Comparison of ENCODE assay signal across 8 mouse cellular contexts in genomic region chr3:45376501-45377390, GRCm38 (mm10). TPM values are rescaled to one million over a fixed set of nuclear protein-coding genes. Genes with fewer than 3 reads are reported as not detected.
DNase-seq lines count a peak whose midpoint lies in the region; ATAC-seq and TF ChIP-seq lines count a peak whose summit lies in the region.

No protein-coding gene starts in this region.

- peak overlapping the region; percentile 38 for H3K4me3 ChIP-seq in lung, adult 2 months (replicated peaks; ENCODE audit: extremely low read depth, low read depth, low read length)
- peak overlapping the region; percentile 61 for H3K4me3 ChIP-seq in midbrain, embryonic 11.5 days (ENCODE audit: low read depth, low read length)
- peak overlapping the region; percentile 51 for H3K4me3 ChIP-seq in stomach, postnatal 0 days (ENCODE audit: low read depth, low read length)

- peak; percentile 6 for DNase-seq in lung, adult 2 months
- DNase-seq in lung, postnatal 10 days, result no peak
- peak; percentile 59 to 64 for DNase-seq in cerebellum, postnatal 25 days
- peak; percentile 8 to 16 for DNase-seq in gastrocnemius, postnatal 36 days
- DNase-seq in kidney, postnatal 36 days, result peak; percentile 9 to 31
- peak; percentile 96 for DNase-seq in midbrain, embryonic 11.5 days (ENCODE audit: low spot score, missing footprints)
- peak; percentile 22 for DNase-seq in stomach, postnatal 0 days (ENCODE audit: low spot score)
- DNase-seq in spleen, postnatal 36 days (ENCODE audit: low spot score in 2 of 2), result no peak

- 1% methylated on average over 59 of the region's 59 CpGs for WGBS in lung, adult 2 months
- under 1% methylated on average over 58 of the region's 59 CpGs for WGBS in midbrain, embryonic 11.5 days
- under 1% methylated on average over 59 of the region's 59 CpGs for WGBS in stomach, postnatal 0 days

- no peaks in the 10 kb centered on the region for H3K36me3 ChIP-seq in midbrain, embryonic 11.5 days (ENCODE audit: control insufficient read depth, insufficient read depth, low read length)
- no peaks in the 10 kb centered on the region for H3K36me3 ChIP-seq in stomach, postnatal 0 days (ENCODE audit: control insufficient read depth, insufficient read depth, low read length)

- peaks cover 22% of the 10 kb centered on the region for H3K27me3 ChIP-seq in midbrain, embryonic 11.5 days (ENCODE audit: control insufficient read depth, insufficient read depth, low read length)
- H3K27me3 ChIP-seq in stomach, postnatal 0 days (ENCODE audit: control insufficient read depth, insufficient read depth, low read length), result peaks cover 9% of the 10 kb centered on the region; the same call in 1 of the 2 replicates

- intact Hi-C loops in gastrocnemius, postnatal 36 days (cut with DNase I), result no loop called here

- no peak for TF ChIP-seq POLR2A in lung, adult 2 months (IDR thresholded peaks at IDR 0.05; ENCODE audit: borderline replicate concordance, extremely low read depth, low read depth, low read length)

- no peaks in the 10 kb centered on the region for H3K9me3 ChIP-seq in midbrain, embryonic 11.5 days (ENCODE audit: control insufficient read depth, low read length)
- H3K9me3 ChIP-seq in stomach, postnatal 0 days (ENCODE audit: control insufficient read depth, low read length), result no peaks in the 10 kb centered on the region

- H3K4me2 ChIP-seq in midbrain, embryonic 11.5 days, result peak overlapping the region; percentile 93
- peak overlapping the region; percentile 95 for H3K4me2 ChIP-seq in stomach, postnatal 0 days (replicated peaks; ENCODE audit: low read depth)

- TF ChIP-seq CTCF in lung, adult 2 months (IDR thresholded peaks at IDR 0.05; ENCODE audit: insufficient read depth, low read length), result no peak
- TF ChIP-seq CTCF in stomach, postnatal 0 days (IDR thresholded peaks at IDR 0.05; ENCODE audit: low read depth), result no peak

- H3K4me1 ChIP-seq in lung, adult 2 months (ENCODE audit: control insufficient read depth, insufficient read depth, low read length), result peaks cover 8% of the 10 kb centered on the region
- H3K4me1 ChIP-seq in midbrain, embryonic 11.5 days (ENCODE audit: control insufficient read depth, insufficient read depth, low read length), result peaks cover 7% of the 10 kb centered on the region; the same call in 1 of the 2 replicates
- H3K4me1 ChIP-seq in stomach, postnatal 0 days (replicated peaks; ENCODE audit: control insufficient read depth, insufficient read depth), result peaks cover 4% of the 10 kb centered on the region; the same call in 1 of the 2 replicates

- TF ChIP-seq EP300 in stomach, postnatal 0 days (optimal IDR thresholded peaks at IDR 0.05), result no peak

- peak overlapping the region; percentile 48 for H3K27ac ChIP-seq in midbrain, embryonic 11.5 days (ENCODE audit: low read depth, low read length)
- H3K27ac ChIP-seq in stomach, postnatal 0 days (replicated peaks), result no peak overlapping the region

- peak overlapping the region; percentile 75 for H3K9ac ChIP-seq in midbrain, embryonic 11.5 days (ENCODE audit: low read length)
- H3K9ac ChIP-seq in stomach, postnatal 0 days (ENCODE audit: low read length), result no peak overlapping the region

- peak; percentile 25 for ATAC-seq in midbrain, embryonic 11.5 days (ENCODE audit: low FRiP score)
- ATAC-seq in stomach, postnatal 0 days (ENCODE audit: low FRiP score, low TSS enrichment), result no peak

RNA-seq across cellular contexts. Expression of gene Pcdh10, which starts 1.5 kb away (rescaled TPM):
- 0.11 and 0.14 TPM in 2 replicates for polyA plus RNA-seq in lung, adult 2 months (2012; rRNA removed)
- under 1 TPM in 1 of 2 experiments, not detected in 1; 0.23 TPM for total RNA-seq in gastrocnemius, postnatal 36 days (2021)
- 4.2 and 4.4 TPM in 2 replicates for polyA plus RNA-seq in midbrain, embryonic 11.5 days (2014; fragmentation: Nextera tagmentation; extraction: Ambion mirVana)
- 0.34 and 0.41 TPM in 2 replicates for polyA plus RNA-seq in stomach, postnatal 0 days (2015; fragmentation: Nextera tagmentation; extraction: Ambion mirVana)

Comparison
In these comparisons a context has a peak if more than half of its experiments do, and no peak if none do; other contexts are left out.
1. DNase-seq: peak in lung, adult 2 months (single experiment), cerebellum, postnatal 25 days (2 of 2), gastrocnemius, postnatal 36 days (2 of 2), kidney, postnatal 36 days (2 of 2), midbrain, embryonic 11.5 days (single experiment) and stomach, postnatal 0 days (single experiment); none in lung, postnatal 10 days (single experiment) and spleen, postnatal 36 days (0 of 2).
2. Peak in every context shown above with its lines, with median percentiles within 50 percentile points of each other: H3K4me3 ChIP-seq.